Mouse (Mus musculus): ENCODE measurements at regions not wholly inside any gene's neighbourhood (a gene's known extent, or its start where the extent isn't known, plus 50 kb on each side); places are given as distances from the start of the nearest gene placed in this dataset.

GRCm38 (mm10) chr9:41326772-41327560, 165.5 kb upstream of the Ubash3b start:
- TF ChIP-seq CTCF (IDR thresholded peaks at IDR 0.05): no peak

GRCm38 (mm10) chr9:41321521-41321920, 160.0 kb upstream of the Ubash3b start:
- no peak for DNase-seq (ENCODE audit: extremely low spot score in 1 of 2, low spot score in 2 of 2)
- Histone ChIP-seq H3K4me3 (no peak overlapping the region), H3K27ac (no peak overlapping the region)
- intact Hi-C loops (cut with DNase I): loop anchor here (5.0 kb wide), 1 partner anchor 69 kb away; no protein-coding TSS in a partner anchor
- no peak for TF ChIP-seq CTCF (IDR thresholded peaks at IDR 0.05)

More at GRCm38 (mm10) chr9:41326772-41327560, 165.5 kb upstream of the Ubash3b start:
- Histone ChIP-seq H3K27ac (peak overlapping the region; percentile 47), H3K4me3 (no peak overlapping the region)
- intact Hi-C loops (cut with DNase I): no loop called here
- DNase-seq (ENCODE audit: extremely low spot score in 1 of 2, low spot score in 2 of 2): no peak

GRCm38 (mm10) chr9:41319066-41319465, 157.6 kb upstream of the Ubash3b start:
- DNase-seq (ENCODE audit: extremely low spot score in 1 of 2, low spot score in 2 of 2): no peak
- no peak overlapping the region for H3K4me3 ChIP-seq
- no peak for TF ChIP-seq CTCF (IDR thresholded peaks at IDR 0.05)
- no peak overlapping the region for H3K27ac ChIP-seq
- intact Hi-C loops (cut with DNase I): no loop called here

- no peak for DNase-seq (ENCODE audit: extremely low spot score in 1 of 2, low spot score in 2 of 2)
- no peak for TF ChIP-seq CTCF (IDR thresholded peaks at IDR 0.05)
- intact Hi-C loops (cut with DNase I): no loop called here
Observed at GRCm38 (mm10) chr9:41306229-41306628, 144.7 kb upstream of the Ubash3b start.

GRCm38 (mm10) chr9:41303494-41303828, 142.0 kb upstream of the Ubash3b start:
- no peak for DNase-seq (ENCODE audit: extremely low spot score in 1 of 2, low spot score in 2 of 2)

More at GRCm38 (mm10) chr9:41306229-41306628, 144.7 kb upstream of the Ubash3b start:
- Histone ChIP-seq H3K4me3 (no peak overlapping the region), H3K27ac (no peak overlapping the region)

GRCm38 (mm10) chr9:41302809-41303493, 141.5 kb upstream of the Ubash3b start:
- intact Hi-C loops (cut with DNase I): no loop called here
- Histone ChIP-seq H3K4me3 (no peak overlapping the region), H3K27ac (no peak overlapping the region)
- no peak for DNase-seq (ENCODE audit: extremely low spot score in 1 of 2, low spot score in 2 of 2)
- no peak for TF ChIP-seq CTCF (IDR thresholded peaks at IDR 0.05)

More at GRCm38 (mm10) chr9:41303494-41303828, 142.0 kb upstream of the Ubash3b start:
- Histone ChIP-seq H3K4me3 (no peak overlapping the region), H3K27ac (no peak overlapping the region)
- no peak for TF ChIP-seq CTCF (IDR thresholded peaks at IDR 0.05)
- intact Hi-C loops (cut with DNase I): no loop called here

- intact Hi-C loops (cut with DNase I): no loop called here
- TF ChIP-seq CTCF (IDR thresholded peaks at IDR 0.05): no peak
- no peak for DNase-seq (ENCODE audit: extremely low spot score in 1 of 2, low spot score in 2 of 2)
- no peak overlapping the region for H3K27ac ChIP-seq
- no peak overlapping the region for H3K4me3 ChIP-seq
Observed at GRCm38 (mm10) chr9:41286145-41286468, 124.6 kb upstream of the Ubash3b start.

- intact Hi-C loops (cut with DNase I): no loop called here
- no peak for TF ChIP-seq CTCF (IDR thresholded peaks at IDR 0.05)
- Histone ChIP-seq H3K4me3 (no peak overlapping the region), H3K27ac (no peak overlapping the region)
- DNase-seq (ENCODE audit: extremely low spot score in 1 of 2, low spot score in 2 of 2): no peak
Observed at GRCm38 (mm10) chr9:41285266-41286144, 124.0 kb upstream of the Ubash3b start.

GRCm38 (mm10) chr9:41277726-41278125, 116.2 kb upstream of the Ubash3b start:
- Histone ChIP-seq H3K27ac (no peak overlapping the region), H3K4me3 (no peak overlapping the region)
- intact Hi-C loops (cut with DNase I): no loop called here
- TF ChIP-seq CTCF (IDR thresholded peaks at IDR 0.05): no peak
- DNase-seq (ENCODE audit: extremely low spot score in 1 of 2, low spot score in 2 of 2): no peak

GRCm38 (mm10) chr9:41273839-41274271, 112.4 kb upstream of the Ubash3b start:
- DNase-seq (ENCODE audit: extremely low spot score in 1 of 2, low spot score in 2 of 2): no peak
- no peak overlapping the region for H3K27ac ChIP-seq
- intact Hi-C loops (cut with DNase I): no loop called here
- H3K4me3 ChIP-seq: peak overlapping the region; percentile 46
- TF ChIP-seq CTCF (IDR thresholded peaks at IDR 0.05): no peak

GRCm38 (mm10) chr9:41273171-41273781, 111.8 kb upstream of the Ubash3b start:
- DNase-seq (ENCODE audit: extremely low spot score in 1 of 2, low spot score in 2 of 2): no peak
- peak overlapping the region; percentile 46 for H3K4me3 ChIP-seq
- intact Hi-C loops (cut with DNase I): no loop called here
- no peak; the same call in 1 of the 2 replicates for TF ChIP-seq CTCF (IDR thresholded peaks at IDR 0.05)
- no peak overlapping the region for H3K27ac ChIP-seq

Data from left cerebral cortex, adult 2 months (tissue).